Mouse (Mus musculus) heart, adult 2 months (tissue): ENCODE measurements at regions not wholly inside any gene's neighbourhood (a gene's known extent, or its start where the extent isn't known, plus 50 kb on each side); places are given as distances from the start of the nearest gene placed in this dataset.

Experiments
- CTCF ChIP-seq: fragments of 200-600 bp; IDR thresholded peaks from 2 replicates; pipeline ENCODE4 v1.8.1; 2022; ENCODE audit warnings: antibody characterized with exemption, mild to moderate bottlenecking, moderate library complexity
- EP300 ChIP-seq: fragments of 200-500 bp; IDR thresholded peaks from 2 replicates; pipeline ENCODE4 v1.6.1; 2011; ENCODE audit warnings: low read depth, low read length, control low read depth; ENCODE audit not compliant: insufficient read depth
- POLR2A ChIP-seq: fragments of 200-500 bp; IDR thresholded peaks from 2 replicates; pipeline ENCODE4 v1.6.1; 2011; ENCODE audit warnings: mild to moderate bottlenecking, low read depth, low read length, control low read depth; ENCODE audit not compliant: insufficient read depth

GRCm38 (mm10) chr2:30700890-30701289, 102.6 kb downstream of the 1700001O22Rik start:
- TF ChIP-seq POLR2A = no peak
- TF ChIP-seq CTCF = no peak
- no peak for TF ChIP-seq EP300
